Mouse (Mus musculus) spleen, adult 2 months (tissue): ENCODE measurements at regions not wholly inside any gene's neighbourhood (a gene's known extent, or its start where the extent isn't known, plus 50 kb on each side); places are given as distances from the start of the nearest gene placed in this dataset.

Experiments used
- DNase-seq, 2 experiments: peaks; one replicate each; pipeline versions ENCODE4 v3.0.0 to v3.0.0-alpha.2; 2012 to 2021; ENCODE audit warnings: low spot score in 2 of 2, low read depth in 1 of 2
- H3K27ac ChIP-seq: fragments of 200-500 bp; 2 replicates; pipeline ENCODE4 v1.5.1; 2012; ENCODE audit warnings: low read length, inconsistent platforms; ENCODE audit not compliant: insufficient read depth
- H3K27me3 ChIP-seq: fragments of 200-500 bp; 2 replicates; pipeline ENCODE4 v1.6.1; 2012; ENCODE audit warnings: mild to moderate bottlenecking, moderate library complexity, low read length, inconsistent platforms; ENCODE audit not compliant: control insufficient read depth, insufficient read depth
- H3K36me3 ChIP-seq: fragments of 200-500 bp; 2 replicates; pipeline ENCODE4 v1.6.1; 2012; ENCODE audit warnings: mild to moderate bottlenecking, low read length, inconsistent platforms; ENCODE audit not compliant: control insufficient read depth, insufficient read depth
- H3K4me1 ChIP-seq: fragments of 200-500 bp; 2 replicates; pipeline ENCODE4 v1.6.1; 2011; ENCODE audit warnings: inconsistent platforms; ENCODE audit not compliant: control insufficient read depth, insufficient read depth, insufficient read length
- H3K4me3 ChIP-seq: fragments of 200-500 bp; 2 replicates; pipeline ENCODE4 v1.5.1; 2011; ENCODE audit warnings: mild to moderate bottlenecking, inconsistent platforms; ENCODE audit not compliant: insufficient read depth, insufficient read length; ENCODE audit errors: extremely low read depth
- CTCF ChIP-seq: fragments of 200-500 bp; IDR thresholded peaks from 2 replicates; pipeline ENCODE4 v1.5.1; 2011; ENCODE audit warnings: mild to moderate bottlenecking, inconsistent platforms; ENCODE audit not compliant: insufficient read depth, insufficient read length, insufficient replicate concordance; ENCODE audit errors: extremely low read depth
- POLR2A ChIP-seq: fragments of 200-500 bp; IDR thresholded peaks from 2 replicates; pipeline ENCODE4 v1.6.1; 2011; ENCODE audit warnings: low read depth, low read length, inconsistent platforms
- WGBS: fragments of 180-500 bp; shearing (Covaris S2); methylation state at CpG from one replicate; pipeline ENCODE4 v1.1.7; 2018; 5-methylcytosine and 5-hydroxymethylcytosine counted together

GRCm38 (mm10) chr13:31255506-31255905, 281.5 kb downstream of the Gm5447 start:
- 86% methylated on average over 3 of the region's 3 CpGs for WGBS
- no peak overlapping the region for H3K27ac ChIP-seq
- no peak for DNase-seq
- no peaks in the 10 kb centered on the region for H3K27me3 ChIP-seq
- H3K4me3 ChIP-seq = no peak overlapping the region
- H3K36me3 ChIP-seq = no peaks in the 10 kb centered on the region
- TF ChIP-seq POLR2A (no peak), CTCF (no peak)
- H3K4me1 ChIP-seq = no peaks in the 10 kb centered on the region

- H3K4me3 ChIP-seq = no peak overlapping the region
- H3K27ac ChIP-seq = no peak overlapping the region
- DNase-seq = no peak
- H3K27me3 ChIP-seq = no peaks in the 10 kb centered on the region
- no peaks in the 10 kb centered on the region for H3K4me1 ChIP-seq
- WGBS = 70% methylated on average over 3 of the region's 3 CpGs
- H3K36me3 ChIP-seq = no peaks in the 10 kb centered on the region
- TF ChIP-seq POLR2A (no peak), CTCF (no peak)
Measured at GRCm38 (mm10) chr13:31267865-31268264, 288.1 kb upstream of the Foxq1 start.

- Histone ChIP-seq H3K4me3 (no peak overlapping the region), H3K4me1 (no peaks in the 10 kb centered on the region), H3K27me3 (no peaks in the 10 kb centered on the region), H3K27ac (no peak overlapping the region), H3K36me3 (no peaks in the 10 kb centered on the region)
- 47% methylated on average over 6 of the region's 6 CpGs for WGBS
- no peak for DNase-seq
- TF ChIP-seq CTCF (no peak), POLR2A (no peak)
Measured at GRCm38 (mm10) chr13:31276005-31276644, 279.8 kb upstream of the Foxq1 start.

GRCm38 (mm10) chr13:31290630-31291029, 265.3 kb upstream of the Foxq1 start:
- no peaks in the 10 kb centered on the region for H3K36me3 ChIP-seq
- H3K4me3 ChIP-seq = no peak overlapping the region
- no peak overlapping the region for H3K27ac ChIP-seq
- 19% methylated on average over 7 of the region's 7 CpGs for WGBS
- DNase-seq = no peak
- TF ChIP-seq CTCF = no peak
- TF ChIP-seq POLR2A = no peak
- no peaks in the 10 kb centered on the region for H3K27me3 ChIP-seq
- H3K4me1 ChIP-seq = no peaks in the 10 kb centered on the region

- H3K36me3 ChIP-seq = no peaks in the 10 kb centered on the region
- no peak overlapping the region for H3K27ac ChIP-seq
- no peak for DNase-seq
- H3K27me3 ChIP-seq = no peaks in the 10 kb centered on the region
- WGBS = 42% methylated on average over 13 of the region's 13 CpGs
- H3K4me3 ChIP-seq = no peak overlapping the region
- H3K4me1 ChIP-seq = no peaks in the 10 kb centered on the region
- TF ChIP-seq CTCF = no peak
- no peak for TF ChIP-seq POLR2A
Measured at GRCm38 (mm10) chr13:31292584-31293387, 263.1 kb upstream of the Foxq1 start.

GRCm38 (mm10) chr13:31294011-31294410, 261.9 kb upstream of the Foxq1 start:
- Histone ChIP-seq H3K4me3 (no peak overlapping the region), H3K4me1 (no peaks in the 10 kb centered on the region), H3K36me3 (no peaks in the 10 kb centered on the region), H3K27ac (no peak overlapping the region), H3K27me3 (no peaks in the 10 kb centered on the region)
- TF ChIP-seq CTCF = no peak
- TF ChIP-seq POLR2A = no peak
- 88% methylated on average over 7 of the region's 7 CpGs for WGBS
- no peak for DNase-seq

- WGBS = 60% methylated on average over 5 of the region's 5 CpGs
- no peak for DNase-seq
- TF ChIP-seq CTCF (no peak), POLR2A (no peak)
- no peak overlapping the region for H3K27ac ChIP-seq
- H3K4me1 ChIP-seq = no peaks in the 10 kb centered on the region
- no peak overlapping the region for H3K4me3 ChIP-seq
- no peaks in the 10 kb centered on the region for H3K27me3 ChIP-seq
- no peaks in the 10 kb centered on the region for H3K36me3 ChIP-seq
Measured at GRCm38 (mm10) chr13:31303194-31303593, 252.7 kb upstream of the Foxq1 start.
